Mouse (Mus musculus): ENCODE results near the gene Nfkbie.

Gene Nfkbie

GRCm38 (mm10) chr17:45563216-45563615 is 7.7 kb downstream of the Nfkbie start:
- no peak for DNase-seq (ENCODE audit: low read depth)

GRCm38 (mm10) chr17:45563655-45564530 is 8.4 kb downstream of the Nfkbie start, which contains the start of gene Slc35b2:
TSS of gene Slc35b2 (plus strand) at chr17:45563874.
- peak; percentile 97 for DNase-seq (ENCODE audit: low read depth)

DNA sequence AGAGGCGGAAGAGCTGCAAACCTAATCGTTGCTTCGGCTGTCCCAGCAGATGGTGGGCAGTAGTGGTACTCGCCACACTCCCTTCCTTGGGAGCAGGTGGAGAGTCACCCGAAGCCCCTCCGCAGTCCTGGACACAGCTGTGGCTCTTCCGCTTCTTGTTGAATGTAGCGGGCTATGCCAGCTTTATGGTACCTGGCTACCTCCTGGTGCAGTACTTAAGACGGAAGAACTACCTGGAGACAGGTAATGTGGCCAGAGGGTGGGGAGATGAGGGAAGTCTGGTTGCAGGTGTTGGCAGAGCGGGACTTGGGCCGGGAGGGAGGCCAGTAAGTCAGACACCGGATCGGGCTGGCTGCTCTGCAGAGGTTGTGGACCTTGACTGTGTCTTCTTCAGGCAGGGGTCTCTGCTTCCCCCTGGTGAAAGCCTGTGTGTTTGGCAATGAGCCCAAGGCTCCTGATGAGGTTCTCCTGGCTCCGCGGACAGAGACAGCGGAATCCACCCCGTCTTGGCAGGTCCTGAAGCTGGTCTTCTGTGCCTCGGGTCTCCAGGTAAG is 9.1 kb downstream of the Nfkbie start:
- peak; percentile 26 for DNase-seq (ENCODE audit: low read depth)

GRCm38 (mm10) chr17:45565103-45565502 is 9.6 kb downstream of the Nfkbie start:
- DNase-seq (ENCODE audit: low read depth) = no peak

DNA sequence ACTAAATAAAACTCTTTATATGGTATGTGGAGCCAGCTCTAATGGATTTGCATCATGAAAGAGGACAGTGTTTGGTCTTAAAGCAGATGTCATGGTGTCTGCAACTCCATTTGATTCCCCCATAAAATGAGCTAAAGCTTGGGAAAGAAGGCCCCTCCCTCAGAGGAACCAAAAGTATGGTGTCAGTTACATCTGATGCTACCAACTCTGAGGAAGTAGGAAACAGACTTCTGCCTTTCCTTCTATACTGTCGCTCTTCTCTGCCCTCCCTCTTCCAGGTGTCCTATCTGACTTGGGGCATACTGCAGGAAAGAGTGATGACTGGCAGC is 10.5 kb downstream of the Nfkbie start:
- no peak for DNase-seq (ENCODE audit: low read depth)

DNA sequence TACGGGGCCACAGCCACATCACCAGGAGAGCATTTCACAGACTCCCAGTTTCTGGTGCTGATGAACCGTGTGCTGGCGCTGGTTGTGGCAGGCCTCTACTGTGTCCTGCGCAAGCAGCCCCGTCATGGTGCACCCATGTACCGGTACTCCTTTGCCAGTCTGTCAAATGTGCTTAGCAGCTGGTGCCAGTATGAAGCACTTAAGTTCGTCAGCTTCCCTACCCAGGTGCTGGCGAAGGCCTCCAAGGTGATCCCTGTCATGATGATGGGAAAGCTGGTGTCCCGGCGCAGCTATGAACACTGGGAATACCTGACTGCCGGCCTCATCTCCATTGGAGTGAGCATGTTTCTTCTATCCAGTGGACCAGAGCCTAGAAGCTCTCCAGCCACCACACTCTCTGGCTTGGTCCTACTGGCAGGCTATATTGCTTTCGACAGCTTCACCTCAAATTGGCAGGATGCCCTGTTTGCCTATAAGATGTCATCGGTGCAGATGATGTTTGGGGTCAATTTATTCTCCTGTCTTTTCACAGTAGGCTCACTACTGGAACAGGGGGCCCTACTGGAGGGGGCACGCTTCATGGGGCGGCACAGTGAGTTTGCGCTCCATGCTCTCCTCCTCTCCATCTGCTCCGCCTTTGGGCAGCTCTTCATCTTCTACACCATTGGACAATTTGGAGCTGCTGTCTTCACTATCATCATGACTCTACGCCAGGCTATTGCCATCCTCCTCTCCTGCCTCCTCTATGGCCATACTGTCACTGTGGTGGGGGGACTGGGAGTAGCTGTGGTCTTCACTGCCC is 11.1 kb downstream of the Nfkbie start:
- peak; percentile 60 for DNase-seq (ENCODE audit: low read depth)

DNA sequence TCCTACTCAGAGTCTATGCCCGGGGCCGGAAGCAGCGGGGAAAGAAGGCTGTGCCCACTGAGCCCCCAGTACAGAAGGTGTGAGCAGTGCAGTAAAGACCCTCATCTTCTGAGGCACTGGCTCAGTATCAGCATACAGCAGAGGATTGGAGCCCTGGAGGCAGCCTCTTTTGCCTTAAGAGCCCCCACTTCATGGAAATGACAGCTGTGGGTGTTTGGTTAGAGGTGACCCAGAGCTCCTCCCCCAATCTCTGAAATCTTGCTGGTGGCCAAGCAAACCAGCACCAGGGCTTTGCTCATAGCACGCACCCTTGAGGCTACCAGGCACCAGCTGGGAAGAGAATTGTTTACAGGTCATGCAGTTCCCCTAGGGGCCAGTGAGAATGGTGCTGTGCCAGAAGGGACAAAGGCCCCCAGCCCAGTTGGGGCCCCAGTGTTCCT is 11.7 kb downstream of the Nfkbie start:
- DNase-seq (ENCODE audit: low read depth) = peak; percentile 28

DNA sequence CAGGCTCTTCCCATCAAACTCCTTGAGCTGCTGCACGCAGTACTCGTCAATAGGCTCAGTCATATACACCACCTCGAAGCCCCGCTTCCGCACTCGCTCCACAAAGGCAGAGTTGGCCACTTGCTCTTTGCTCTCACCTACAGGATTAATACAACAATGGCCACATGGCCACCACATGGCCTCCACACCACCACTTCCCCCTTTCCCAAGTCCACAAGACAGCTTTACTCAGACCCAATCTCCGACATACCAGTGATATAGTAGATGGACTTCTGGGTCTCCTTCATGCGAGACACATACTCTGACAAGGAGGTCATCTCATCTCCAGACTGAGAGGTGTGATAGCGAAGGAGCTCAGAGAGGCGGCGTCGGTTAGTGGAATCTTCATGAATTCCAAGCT is 13.5 kb downstream of the Nfkbie start:
- no peak for DNase-seq (ENCODE audit: low read depth)

- DNase-seq (ENCODE audit: low read depth) = no peak
Observed at GRCm38 (mm10) chr17:45569999-45570398, 14.5 kb downstream of the Nfkbie start.

GRCm38 (mm10) chr17:45572103-45573086 is 16.9 kb downstream of the Nfkbie start:
- DNase-seq (ENCODE audit: low read depth) = peak; percentile 91

- peak; percentile 99 for DNase-seq (ENCODE audit: low read depth)
Observed at GRCm38 (mm10) chr17:45573087-45573779, 17.7 kb downstream of the Nfkbie start, which contains the start of gene Hsp90ab1. TSS of gene Hsp90ab1 (minus strand) at chr17:45573271.

GRCm38 (mm10) chr17:45573780-45574123 is 18.2 kb downstream of the Nfkbie start:
- DNase-seq (ENCODE audit: low read depth) = peak; percentile 96

- peak; percentile 72 for DNase-seq (ENCODE audit: low read depth)
Observed at GRCm38 (mm10) chr17:45574129-45574761, 18.7 kb downstream of the Nfkbie start.

DNA sequence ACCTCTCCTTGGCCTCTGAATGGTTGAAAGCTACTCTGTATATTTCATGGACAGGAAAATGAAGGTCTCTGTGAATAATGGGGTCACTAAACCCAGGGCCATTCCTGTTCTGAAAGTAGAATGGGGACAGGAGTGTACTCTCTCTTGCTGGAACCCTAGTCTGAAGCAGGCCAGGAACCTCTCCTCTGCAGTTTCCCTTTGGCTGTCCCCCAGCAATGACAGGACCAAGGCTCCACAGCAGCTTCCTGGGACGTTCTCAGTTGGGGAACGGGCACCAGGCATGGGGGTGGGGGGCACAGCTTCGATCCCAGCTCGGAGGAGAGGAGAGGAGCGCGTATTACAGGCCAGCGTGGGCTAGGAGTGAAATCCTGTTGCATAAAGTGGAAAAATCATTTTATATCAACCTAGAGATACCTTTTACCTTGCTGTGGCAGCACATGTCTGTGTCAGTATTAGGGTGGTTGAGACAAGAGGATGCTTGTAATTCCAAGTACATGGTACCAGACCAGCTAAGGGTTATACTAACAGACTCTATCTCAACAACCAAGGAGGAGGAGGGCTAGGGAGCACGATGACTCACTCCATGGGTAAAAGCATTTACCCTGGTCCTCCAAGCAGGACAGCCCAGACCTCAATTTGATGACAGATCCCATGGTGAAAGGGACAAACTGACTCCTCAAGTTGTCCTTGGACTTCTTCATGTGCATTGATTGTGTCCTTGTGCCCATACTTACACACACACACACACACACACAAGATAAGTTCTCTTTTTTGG is 19.8 kb downstream of the Nfkbie start:
- no peak for DNase-seq (ENCODE audit: low read depth)

- DNase-seq (ENCODE audit: low read depth) = no peak
Observed at GRCm38 (mm10) chr17:45578242-45578641, 22.7 kb downstream of the Nfkbie start.

- peak; percentile 47 for DNase-seq (ENCODE audit: low read depth)
Observed at GRCm38 (mm10) chr17:45578843-45579242, 23.3 kb downstream of the Nfkbie start.

- DNase-seq (ENCODE audit: low read depth) = no peak
Observed at GRCm38 (mm10) chr17:45579554-45579953, 24.1 kb downstream of the Nfkbie start.

- no peak for DNase-seq (ENCODE audit: low read depth)
Observed at GRCm38 (mm10) chr17:45580958-45581477, 25.5 kb downstream of the Nfkbie start.

GRCm38 (mm10) chr17:45581567-45581983 is 26.1 kb downstream of the Nfkbie start:
- peak; percentile 84 for DNase-seq (ENCODE audit: low read depth)

Data from NIH3T3 (cell line).